Mouse (Mus musculus): Measurements from ENCODE around the gene Dnase1l3.
A peak's percentile ranks its signal among the peaks of the same experiment; 100 is the strongest.
"Not testable (repeated sequence)": the region's sequence is repeated elsewhere in the genome, so short reads cannot be mapped to it uniquely, and the experiment has no call there.

Gene Dnase1l3

GRCm38 (mm10) chr14:8015756-8016155 lies 21.4 kb upstream of the Dnase1l3 start:
- no peak for DNase-seq (ENCODE audit: low read depth, low spot score)

- no peak for DNase-seq (ENCODE audit: low read depth, low spot score)
These were observed 17.6 kb upstream of the Dnase1l3 start for GRCm38 (mm10) chr14:8011938-8012337.

- no peak for DNase-seq (ENCODE audit: low read depth, low spot score)
These were observed 16.9 kb upstream of the Dnase1l3 start for GRCm38 (mm10) chr14:8011297-8011696.

GRCm38 (mm10) chr14:8007923-8008322 lies 13.6 kb upstream of the Dnase1l3 start:
- no peak for DNase-seq (ENCODE audit: low read depth, low spot score)

GRCm38 (mm10) chr14:8007486-8007885 lies 13.1 kb upstream of the Dnase1l3 start:
- no peak for DNase-seq (ENCODE audit: low read depth, low spot score)

GRCm38 (mm10) chr14:8007084-8007483 lies 12.7 kb upstream of the Dnase1l3 start:
- DNase-seq (ENCODE audit: low read depth, low spot score) = no peak

- not testable (repeated sequence) for DNase-seq (ENCODE audit: low read depth, low spot score)
These were observed 11.7 kb upstream of the Dnase1l3 start for GRCm38 (mm10) chr14:8006061-8006460.

- no peak for DNase-seq (ENCODE audit: low read depth, low spot score)
These were observed 9.6 kb upstream of the Dnase1l3 start for GRCm38 (mm10) chr14:8003727-8004670.

- no peak for DNase-seq (ENCODE audit: low read depth, low spot score)
These were observed 8.8 kb upstream of the Dnase1l3 start for GRCm38 (mm10) chr14:8003093-8003670.

- DNase-seq (ENCODE audit: low read depth, low spot score) = no peak
These were observed 8.2 kb upstream of the Dnase1l3 start, which contains the start of gene Abhd6 for GRCm38 (mm10) chr14:8002432-8003092. Gene Abhd6, plus strand, starts transcription at chr14:8002902.

- DNase-seq (ENCODE audit: low read depth, low spot score) = no peak
These were observed 6.7 kb upstream of the Dnase1l3 start for GRCm38 (mm10) chr14:8000831-8001685.

GRCm38 (mm10) chr14:8000247-8000646 lies 5.9 kb upstream of the Dnase1l3 start:
- DNase-seq (ENCODE audit: low read depth, low spot score) = no peak

- no peak for DNase-seq (ENCODE audit: low read depth, low spot score)
These were observed 5.1 kb upstream of the Dnase1l3 start for GRCm38 (mm10) chr14:7999435-7999834.

GRCm38 (mm10) chr14:7999030-7999429 lies 4.7 kb upstream of the Dnase1l3 start:
- no peak for DNase-seq (ENCODE audit: low read depth, low spot score)

GRCm38 (mm10) chr14:7997255-7997696 lies 2.9 kb upstream of the Dnase1l3 start:
- DNase-seq (ENCODE audit: low read depth, low spot score) = peak; percentile 25

GRCm38 (mm10) chr14:7992158-7992557 lies 2.2 kb downstream of the Dnase1l3 start:
- no peak for DNase-seq (ENCODE audit: low read depth, low spot score)

- DNase-seq (ENCODE audit: low read depth, low spot score) = no peak
These were observed 3.1 kb downstream of the Dnase1l3 start for GRCm38 (mm10) chr14:7991108-7991776.

GRCm38 (mm10) chr14:7989961-7990360 lies 4.4 kb downstream of the Dnase1l3 start:
- no peak for DNase-seq (ENCODE audit: low read depth, low spot score)

- no peak for DNase-seq (ENCODE audit: low read depth, low spot score)
These were observed 5.0 kb downstream of the Dnase1l3 start for GRCm38 (mm10) chr14:7989371-7989770.

GRCm38 (mm10) chr14:7986913-7987312 lies 7.5 kb downstream of the Dnase1l3 start:
- DNase-seq (ENCODE audit: low read depth, low spot score) = no peak

GRCm38 (mm10) chr14:7981226-7981625 lies 13.1 kb downstream of the Dnase1l3 start:
- no peak for DNase-seq (ENCODE audit: low read depth, low spot score)
